Mouse (Mus musculus): ENCODE data around the gene Cdk13. TPM values are rescaled to one million over a fixed set of nuclear protein-coding genes. Genes with fewer than 3 reads are reported as not detected.

Gene Cdk13
- polyA plus RNA-seq (2015; fragmentation: Nextera tagmentation; extraction: Ambion mirVana), result 6.6 and 7.9 TPM in 2 replicates

DNA sequence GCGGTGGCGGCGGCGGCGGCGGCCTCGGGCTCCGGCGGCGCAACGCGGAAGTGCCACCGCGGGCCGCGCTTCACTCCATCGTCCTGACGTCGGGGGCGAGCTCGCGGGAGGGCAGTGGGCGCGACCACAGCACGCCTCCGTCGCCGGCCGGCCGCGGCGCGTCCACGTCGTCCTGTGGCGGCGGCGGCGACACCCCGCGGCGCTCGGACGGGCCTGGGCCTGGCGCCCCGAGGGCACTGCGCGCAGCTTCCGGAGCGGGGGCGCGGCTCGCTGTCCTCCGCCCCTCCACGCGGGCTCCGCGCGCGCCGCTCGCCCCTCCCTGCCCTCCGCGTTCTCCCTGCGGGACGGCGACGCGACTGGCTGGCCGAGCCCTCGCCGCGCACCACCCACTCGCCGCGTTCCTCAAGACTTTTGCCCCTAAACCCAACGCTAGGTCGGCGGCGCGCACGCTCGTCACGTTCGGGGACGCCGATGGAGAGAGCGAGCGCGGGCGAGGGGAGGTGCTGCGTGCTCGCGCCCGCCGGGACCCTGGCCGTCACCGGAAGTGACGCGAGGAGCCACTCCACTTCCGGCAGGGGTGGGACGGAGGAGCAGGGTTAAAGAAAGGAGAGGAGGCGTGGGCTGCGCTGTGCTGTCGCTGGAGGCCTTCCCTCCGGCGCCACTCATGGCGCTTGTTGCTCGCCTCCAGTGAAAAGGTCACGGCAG is at the start of gene Cdk13:
Cdk13 (minus strand) TSS at position 189 of the 705 bp plus-strand sequence.

DNA sequence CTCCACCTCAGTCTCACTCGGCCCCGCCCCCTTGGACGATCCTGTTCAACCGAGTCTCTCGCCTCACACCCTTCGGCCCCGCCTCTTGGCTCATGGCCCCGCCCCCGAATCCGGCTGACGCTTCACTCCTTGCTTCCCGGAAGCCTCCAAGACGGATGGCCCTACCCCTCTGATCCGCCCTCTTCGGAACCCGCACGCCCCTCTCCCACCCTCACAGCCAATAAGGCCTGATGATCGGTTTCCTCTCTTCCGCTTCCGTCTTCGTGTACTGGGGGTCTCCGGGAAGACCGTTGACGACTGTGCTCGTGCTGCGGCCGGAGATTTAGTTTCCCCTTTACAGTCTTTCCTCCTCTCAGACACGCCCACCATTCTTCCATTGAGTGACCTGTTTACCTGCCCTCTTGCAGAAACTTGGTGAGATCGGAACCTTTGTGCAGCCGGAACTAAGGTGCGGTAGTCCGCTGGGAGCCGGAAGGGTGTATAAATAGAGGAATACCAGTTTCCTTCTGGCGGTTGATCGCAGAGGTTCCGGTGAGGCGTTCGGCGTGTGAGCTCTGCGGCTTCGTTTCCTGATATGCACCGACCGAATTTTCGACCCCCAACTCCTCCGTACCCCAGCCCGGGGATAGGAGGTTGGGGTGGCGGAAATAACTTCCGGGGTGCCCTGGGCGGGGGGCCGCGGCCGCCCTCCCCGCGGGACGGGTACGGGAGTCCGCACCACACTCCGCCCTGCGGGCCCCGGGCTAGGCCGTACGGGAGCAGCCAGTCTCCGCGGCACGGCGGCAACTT is 109.8 kb downstream of the Cdk13 start, which contains the start of the genes Mplkip and Sugct:
Mplkip (plus strand) TSS at position 282 of the 789 bp plus-strand sequence.
Sugct (minus strand) TSS at position 643 of the 789 bp plus-strand sequence.

MicroRNAs encoded within 50 kb of the gene (microRNA counts, 519-probe panel; counts per million panel counts)
- microRNA mmu-miR-466i, result 296 counts per million, percentile 58 among the panel's probes with 10 or more counts

Small RNAs within 50 kb of the gene (microRNA-seq; reads per million reads assigned to microRNA genes)
- gene Mir466i, result 0 reads per million in 2 experiments

Other genes starting within 250 kb of the Cdk13 start
- 20.9 and 21.3 TPM in 2 replicates for gene Mplkip, start 109.9 kb downstream of the Cdk13 start, polyA plus RNA-seq (2015; fragmentation: Nextera tagmentation; extraction: Ambion mirVana)
- gene Sugct, start 109.5 kb downstream of the Cdk13 start, polyA plus RNA-seq (2015; fragmentation: Nextera tagmentation; extraction: Ambion mirVana), result 4.8 and 5.8 TPM in 2 replicates
- gene Rala, start 139.1 kb upstream of the Cdk13 start, polyA plus RNA-seq (2015; fragmentation: Nextera tagmentation; extraction: Ambion mirVana), result 61.3 and 66.6 TPM in 2 replicates
- 40.9 and 42.3 TPM in 2 replicates for gene Yae1d1, start 188.3 kb upstream of the Cdk13 start, polyA plus RNA-seq (2015; fragmentation: Nextera tagmentation; extraction: Ambion mirVana)

All from skeletal muscle tissue, postnatal 0 days (tissue).